ENCODE assay signal across 8 mouse cellular contexts in genomic region chr10:116949111-116950008, GRCm38 (mm10). TPM values are rescaled to one million over a fixed set of nuclear protein-coding genes. Genes with fewer than 3 reads are reported as not detected.
DNase-seq lines count a peak whose midpoint lies in the region; ATAC-seq and TF ChIP-seq lines count a peak whose summit lies in the region.
"Had no signal": no experiment of that assay in that cellular context is flagged by ENCODE, and none has a peak within 500 bp of the region (broad histone marks: within the 10 kb centered on the region; RNA-seq: fewer than 3 reads in every experiment).

No protein-coding gene starts in this region.

- ATAC-seq in kidney, postnatal 0 days (replicated peaks; ENCODE audit: low FRiP score, low read depth), result peak; percentile 38

- peak overlapping the region; percentile 94 for H3K27ac ChIP-seq in kidney, postnatal 0 days

- no peaks in the 10 kb centered on the region for H3K27me3 ChIP-seq in kidney, postnatal 0 days (ENCODE audit: insufficient read depth, low read length)

- peak; percentile 34 for DNase-seq in 3T3-L1 (ENCODE audit: low read depth, low spot score)
- peak; percentile 64 for DNase-seq in CD4-positive, CD25-positive, alpha-beta regulatory T cell, adult 2 months (ENCODE audit: low read depth, low spot score)
- peak; percentile 17 for DNase-seq in c-Kit-positive CD71-positive TER-119-negative erythroid progenitor cells, embryonic 14.5 days (ENCODE audit: low read depth)
- peak; percentile 15 to 18 for DNase-seq in frontal cortex, postnatal 25 days (ENCODE audit: low spot score in 2 of 2)
- DNase-seq in kidney, postnatal 0 days (ENCODE audit: low spot score), result peak; percentile 68
- DNase-seq in lung, postnatal 14 days, result peak; percentile 18
- DNase-seq in right cerebral cortex, postnatal 4 days, result peak; percentile 33

- peak overlapping the region; percentile 90 for H3K9ac ChIP-seq in kidney, postnatal 0 days (ENCODE audit: low read depth, low read length)

- H3K9me3 ChIP-seq in kidney, postnatal 0 days (replicated peaks; ENCODE audit: low read length), result no peaks in the 10 kb centered on the region

- peak overlapping the region; percentile 79 for H3K4me2 ChIP-seq in kidney, postnatal 0 days (ENCODE audit: low read length)

- 0 out of 2 replicates have a peak, but pooled peaks cover 4% of the 10 kb centered on the region for H3K36me3 ChIP-seq in kidney, postnatal 0 days (ENCODE audit: insufficient read depth, low read length)

- TF ChIP-seq CTCF in kidney, postnatal 0 days (IDR thresholded peaks at IDR 0.05; ENCODE audit: low read depth), result no peak

- peak overlapping the region; percentile 94 for H3K4me3 ChIP-seq in kidney, postnatal 0 days (replicated peaks; ENCODE audit: low read depth, low read length)

- peaks cover 3% of the 10 kb centered on the region for H3K4me1 ChIP-seq in kidney, postnatal 0 days (replicated peaks; ENCODE audit: insufficient read depth, low read length)

- 2% methylated on average over 37 of the region's 44 CpGs for WGBS in kidney, postnatal 0 days

RNA-seq across cellular contexts. Expression of gene Rab3ip, which starts 1.2 kb away (rescaled TPM):
- polyA plus RNA-seq in kidney, postnatal 0 days (2015; fragmentation: Nextera tagmentation; extraction: Ambion mirVana), result 173 and 176 TPM in 2 replicates

RNA-seq across cellular contexts. Expression of gene Gm10271, which starts 23.0 kb away (rescaled TPM):
- polyA plus RNA-seq in kidney, postnatal 0 days (2015; fragmentation: Nextera tagmentation; extraction: Ambion mirVana), result not detected in 2 replicates
- polyA plus RNA-seq: gonadal fat pad, adult 2 months had no signal

RNA-seq across cellular contexts. Expression of gene Best3, which starts 36.8 kb away (rescaled TPM):
- polyA plus RNA-seq in kidney, postnatal 0 days (2015; fragmentation: Nextera tagmentation; extraction: Ambion mirVana), result 0.11 and 0.22 TPM in 2 replicates

RNA-seq across cellular contexts. Expression of gene Myrfl, which starts 52.6 kb away (rescaled TPM):
- polyA plus RNA-seq in kidney, postnatal 0 days (2015; fragmentation: Nextera tagmentation; extraction: Ambion mirVana), result 0.04 and 0.06 TPM in 2 replicates

Comparison
In these comparisons a context has a peak if more than half of its experiments do, and no peak if none do; other contexts are left out.
1. Peak in every context shown above with its lines: DNase-seq, ATAC-seq, H3K4me3 ChIP-seq and H3K27ac ChIP-seq.
2. DNase-seq: peak in every context shown above with its lines; median percentile 68 in kidney, postnatal 0 days; 64 in CD4-positive, CD25-positive, alpha-beta regulatory T cell, adult 2 months; 34 in 3T3-L1; 33 in right cerebral cortex, postnatal 4 days; 18 in lung, postnatal 14 days; 17 in c-Kit-positive CD71-positive TER-119-negative erythroid progenitor cells, embryonic 14.5 days; 16 in frontal cortex, postnatal 25 days.